Mouse (Mus musculus) heart, embryonic 12.5 days (tissue): ENCODE results near the gene Tmprss3. TPM values are rescaled to one million over a fixed set of nuclear protein-coding genes. Genes with fewer than 3 reads are reported as not detected.

Experiments
- ATAC-seq: fragments of 200-750 bp; cut with Nextera tagmentation; 2 replicates; pipeline ENCODE4 v1.8.0; 2017; ENCODE audit warnings: moderate TSS enrichment, moderate library complexity; ENCODE audit not compliant: insufficient number of reproducible peaks, low FRiP score
- H3K27ac ChIP-seq: fragments of 300-500 bp; sonication (generic); 2 replicates; pipeline ENCODE4 v1.5.1; 2016; ENCODE audit warnings: mild to moderate bottlenecking, moderate library complexity; ENCODE audit not compliant: poor library complexity, severe bottlenecking
- H3K27me3 ChIP-seq: fragments of 300-500 bp; sonication (generic); replicated peaks from 2 replicates; pipeline ENCODE4 v1.6.1; 2016; ENCODE audit warnings: mild to moderate bottlenecking, moderate library complexity
- H3K36me3 ChIP-seq: fragments of 300-500 bp; sonication (generic); 2 replicates; pipeline ENCODE4 v1.6.1; 2016; ENCODE audit warnings: mild to moderate bottlenecking, moderate library complexity
- H3K4me1 ChIP-seq: fragments of 300-500 bp; sonication (generic); replicated peaks from 2 replicates; pipeline ENCODE4 v1.6.1; 2016; ENCODE audit warnings: mild to moderate bottlenecking
- H3K4me2 ChIP-seq: fragments of 300-500 bp; sonication (generic); 2 replicates; pipeline ENCODE4 v1.6.1; 2016; ENCODE audit warnings: mild to moderate bottlenecking, moderate library complexity
- H3K4me3 ChIP-seq: fragments of 300-500 bp; sonication (generic); 2 replicates; pipeline ENCODE4 v1.5.1; 2016; ENCODE audit warnings: mild to moderate bottlenecking
- H3K9ac ChIP-seq: fragments of 300-500 bp; sonication (generic); 2 replicates; pipeline ENCODE4 v1.6.1; 2016; ENCODE audit warnings: mild to moderate bottlenecking, moderate library complexity
- H3K9me3 ChIP-seq: fragments of 300-500 bp; sonication (generic); replicated peaks from 2 replicates; pipeline ENCODE4 v1.6.1; 2016; ENCODE audit warnings: mild to moderate bottlenecking, moderate library complexity
- WGBS: fragments of 180-500 bp; shearing (Covaris S2); methylation state at CpG from one replicate; pipeline ENCODE4 v1.1.7; 2016; 5-methylcytosine and 5-hydroxymethylcytosine counted together
- polyA plus RNA-seq: library from polyadenylated mRNA; unstranded; fragments of >200 nt; fragmentation: Nextera tagmentation; extraction: Ambion mirVana; gene quantifications from 2 replicates; pipeline ENCODE4 v1.2.1, GENCODE M21; 2016

Tmprss3 gene
- polyA plus RNA-seq, 1 experiment from 2014 or later, result not detected

- no peaks in the 10 kb centered on the region for H3K36me3 ChIP-seq
- peaks cover 7% of the 10 kb centered on the region; the same call in 1 of the 2 replicates for H3K9me3 ChIP-seq
- no peaks in the 10 kb centered on the region for H3K4me1 ChIP-seq
- 0 out of 2 replicates have a peak, but pooled peaks cover 11% of the 10 kb centered on the region for H3K27me3 ChIP-seq
- no peak for ATAC-seq
- H3K4me3 ChIP-seq, result no peak overlapping the region
- no peak overlapping the region for H3K27ac ChIP-seq
- 75% methylated on average over 12 of the region's 12 CpGs for WGBS
- H3K9ac ChIP-seq, result no peak overlapping the region
- no peak overlapping the region for H3K4me2 ChIP-seq
Measured at GRCm38 (mm10) chr17:31162607-31163006, 36.2 kb downstream of the Tmprss3 start.

GRCm38 (mm10) chr17:31160291-31160690 is 38.5 kb downstream of the Tmprss3 start:
- Histone ChIP-seq H3K9ac (no peak overlapping the region), H3K4me1 (no peaks in the 10 kb centered on the region), H3K27ac (no peak overlapping the region), H3K36me3 (no peaks in the 10 kb centered on the region), H3K4me2 (no peak overlapping the region), H3K9me3 (peaks cover 7% of the 10 kb centered on the region; the same call in 1 of the 2 replicates), H3K4me3 (no peak overlapping the region), H3K27me3 (0 out of 2 replicates have a peak, but pooled peaks cover 8% of the 10 kb centered on the region)
- 80% methylated on average over 4 of the region's 4 CpGs for WGBS
- no peak for ATAC-seq

- Histone ChIP-seq H3K27ac (no peak overlapping the region), H3K4me2 (no peak overlapping the region), H3K9me3 (peaks cover 7% of the 10 kb centered on the region; the same call in 1 of the 2 replicates), H3K27me3 (no peaks in the 10 kb centered on the region), H3K36me3 (no peaks in the 10 kb centered on the region), H3K9ac (no peak overlapping the region), H3K4me3 (no peak overlapping the region), H3K4me1 (0 out of 2 replicates have a peak, but pooled peaks cover 6% of the 10 kb centered on the region)
- 74% methylated on average over 6 of the region's 6 CpGs for WGBS
- no peak for ATAC-seq
Measured at GRCm38 (mm10) chr17:31157921-31158320, 40.9 kb downstream of the Tmprss3 start.

- Histone ChIP-seq H3K36me3 (no peaks in the 10 kb centered on the region), H3K9me3 (peaks cover 6% of the 10 kb centered on the region; the same call in 1 of the 2 replicates), H3K27ac (no peak overlapping the region), H3K4me3 (no peak overlapping the region), H3K4me1 (0 out of 2 replicates have a peak, but pooled peaks cover 6% of the 10 kb centered on the region), H3K4me2 (no peak overlapping the region), H3K9ac (no peak overlapping the region), H3K27me3 (0 out of 2 replicates have a peak, but pooled peaks cover 4% of the 10 kb centered on the region)
- 52% methylated on average over 8 of the region's 8 CpGs for WGBS
- ATAC-seq, result 0 out of 2 replicates have a peak, but pooled peaks have one; percentile 18
Measured at GRCm38 (mm10) chr17:31153785-31154184, 45.0 kb downstream of the Tmprss3 start.

GRCm38 (mm10) chr17:31152966-31153499 is 45.7 kb downstream of the Tmprss3 start:
- H3K27me3 ChIP-seq, result 0 out of 2 replicates have a peak, but pooled peaks cover 4% of the 10 kb centered on the region
- no peak overlapping the region for H3K4me3 ChIP-seq
- no peak overlapping the region for H3K4me2 ChIP-seq
- H3K4me1 ChIP-seq, result 0 out of 2 replicates have a peak, but pooled peaks cover 6% of the 10 kb centered on the region
- no peak overlapping the region for H3K27ac ChIP-seq
- H3K9me3 ChIP-seq, result 0 out of 2 replicates have a peak, but pooled peaks cover 4% of the 10 kb centered on the region
- WGBS, result 54% methylated on average over 9 of the region's 9 CpGs
- H3K36me3 ChIP-seq, result no peaks in the 10 kb centered on the region
- H3K9ac ChIP-seq, result no peak overlapping the region
- ATAC-seq, result no peak

GRCm38 (mm10) chr17:31152512-31152911 is 46.3 kb downstream of the Tmprss3 start:
- Histone ChIP-seq H3K4me1 (0 out of 2 replicates have a peak, but pooled peaks cover 6% of the 10 kb centered on the region), H3K4me3 (no peak overlapping the region), H3K4me2 (no peak overlapping the region), H3K27me3 (0 out of 2 replicates have a peak, but pooled peaks cover 4% of the 10 kb centered on the region), H3K27ac (no peak overlapping the region), H3K9me3 (0 out of 2 replicates have a peak, but pooled peaks cover 4% of the 10 kb centered on the region), H3K9ac (no peak overlapping the region), H3K36me3 (no peaks in the 10 kb centered on the region)
- no peak for ATAC-seq
- 61% methylated on average over 5 of the region's 5 CpGs for WGBS

- H3K9ac ChIP-seq, result no peak overlapping the region
- H3K4me2 ChIP-seq, result no peak overlapping the region
- ATAC-seq, result no peak
- H3K36me3 ChIP-seq, result no peaks in the 10 kb centered on the region
- H3K27ac ChIP-seq, result no peak overlapping the region
- no peak overlapping the region for H3K4me3 ChIP-seq
- peaks cover 7% of the 10 kb centered on the region; the same call in 1 of the 2 replicates for H3K27me3 ChIP-seq
- H3K9me3 ChIP-seq, result peaks cover 11% of the 10 kb centered on the region; the same call in 1 of the 2 replicates
- no peaks in the 10 kb centered on the region for H3K4me1 ChIP-seq
- WGBS, result 77% methylated on average over 9 of the region's 9 CpGs
Measured at GRCm38 (mm10) chr17:31145998-31146397, 52.8 kb downstream of the Tmprss3 start.

GRCm38 (mm10) chr17:31144040-31145037 is 54.4 kb downstream of the Tmprss3 start, which contains the start of gene Tff2:
Gene Tff2, minus strand, starts transcription at chr17:31144282.
- H3K27ac ChIP-seq, result no peak within 1 kb of the TSS
- ATAC-seq, result no peak
- H3K4me1 ChIP-seq, result no peaks in the 10 kb centered on the region
- no peak within 1 kb of the TSS for H3K4me2 ChIP-seq
- no peak within 1 kb of the TSS for H3K9ac ChIP-seq
- H3K4me3 ChIP-seq, result no peak within 1 kb of the TSS
- H3K27me3 ChIP-seq, result peaks cover 7% of the 10 kb centered on the region; the same call in 1 of the 2 replicates
- H3K36me3 ChIP-seq, result no peaks in the 10 kb centered on the region
- peaks cover 11% of the 10 kb centered on the region; the same call in 1 of the 2 replicates for H3K9me3 ChIP-seq
- 66% methylated on average over 15 of the region's 15 CpGs for WGBS

GRCm38 (mm10) chr17:31142116-31142515 is 56.7 kb downstream of the Tmprss3 start:
- Histone ChIP-seq H3K9ac (no peak overlapping the region), H3K9me3 (peaks cover 7% of the 10 kb centered on the region; the same call in 1 of the 2 replicates), H3K4me1 (no peaks in the 10 kb centered on the region), H3K27ac (no peak overlapping the region), H3K4me3 (no peak overlapping the region), H3K36me3 (no peaks in the 10 kb centered on the region), H3K4me2 (no peak overlapping the region), H3K27me3 (peaks cover 7% of the 10 kb centered on the region; the same call in 1 of the 2 replicates)
- no peak for ATAC-seq
- WGBS, result 86% methylated on average over 7 of the region's 7 CpGs

- no peak overlapping the region for H3K27ac ChIP-seq
- no peak for ATAC-seq
- no peak overlapping the region for H3K4me3 ChIP-seq
- H3K9me3 ChIP-seq, result no peaks in the 10 kb centered on the region
- H3K27me3 ChIP-seq, result peaks cover 4% of the 10 kb centered on the region; the same call in 1 of the 2 replicates
- no peaks in the 10 kb centered on the region for H3K4me1 ChIP-seq
- H3K9ac ChIP-seq, result no peak overlapping the region
- H3K4me2 ChIP-seq, result no peak overlapping the region
- H3K36me3 ChIP-seq, result no peaks in the 10 kb centered on the region
- 18% methylated on average over 5 of the region's 5 CpGs for WGBS
Measured at GRCm38 (mm10) chr17:31138398-31138797, 60.4 kb downstream of the Tmprss3 start.

GRCm38 (mm10) chr17:31136821-31137220 is 62.0 kb downstream of the Tmprss3 start:
- peaks cover 4% of the 10 kb centered on the region; the same call in 1 of the 2 replicates for H3K27me3 ChIP-seq
- no peaks in the 10 kb centered on the region for H3K9me3 ChIP-seq
- H3K4me2 ChIP-seq, result no peak overlapping the region
- no peak for ATAC-seq
- H3K4me1 ChIP-seq, result no peaks in the 10 kb centered on the region
- no peaks in the 10 kb centered on the region for H3K36me3 ChIP-seq
- WGBS, result 70% methylated on average over 1 of the region's 1 CpGs
- H3K27ac ChIP-seq, result no peak overlapping the region
- H3K4me3 ChIP-seq, result no peak overlapping the region
- H3K9ac ChIP-seq, result no peak overlapping the region
